Mouse (Mus musculus) liver (tissue): ENCODE data around the gene Pllp.

Source experiments
- DNase-seq: peaks from one replicate; pipeline ENCODE4 v3.0.0-alpha.2; 2020; ENCODE audit warnings: mixed read lengths

The Pllp gene

GRCm38 (mm10) chr8:94702844-94703813 lies 7.1 kb upstream of the Pllp start:
- DNase-seq, result peak; percentile 89

- DNase-seq, result no peak
These were observed 6.1 kb upstream of the Pllp start for GRCm38 (mm10) chr8:94702156-94702555.

GRCm38 (mm10) chr8:94700421-94700935 lies 4.4 kb upstream of the Pllp start:
- no peak for DNase-seq

GRCm38 (mm10) chr8:94699366-94699765 lies 3.3 kb upstream of the Pllp start:
- DNase-seq, result no peak

- no peak for DNase-seq
These were observed 1.9 kb upstream of the Pllp start for GRCm38 (mm10) chr8:94697956-94698355.

- no peak for DNase-seq
These were observed 488 bp upstream of the Pllp start for GRCm38 (mm10) chr8:94696566-94696965.

GRCm38 (mm10) chr8:94695341-94695993 lies 611 bp downstream of the Pllp start:
- no peak for DNase-seq

GRCm38 (mm10) chr8:94694701-94695100 lies 1.4 kb downstream of the Pllp start:
- no peak for DNase-seq

GRCm38 (mm10) chr8:94685953-94686352 lies 10.1 kb downstream of the Pllp start:
- DNase-seq, result no peak

GRCm38 (mm10) chr8:94684287-94684686 lies 11.8 kb downstream of the Pllp start:
- no peak for DNase-seq

GRCm38 (mm10) chr8:94682732-94683524 lies 13.2 kb downstream of the Pllp start:
- DNase-seq, result no peak

GRCm38 (mm10) chr8:94680414-94680813 lies 15.7 kb downstream of the Pllp start:
- DNase-seq, result no peak

GRCm38 (mm10) chr8:94678582-94678981 lies 17.5 kb downstream of the Pllp start:
- DNase-seq, result no peak

- DNase-seq, result no peak
These were observed 20.2 kb downstream of the Pllp start for GRCm38 (mm10) chr8:94675923-94676322.

GRCm38 (mm10) chr8:94674384-94674783 lies 21.7 kb downstream of the Pllp start:
- no peak for DNase-seq

- DNase-seq, result peak; percentile 95
These were observed 29.4 kb downstream of the Pllp start, which contains the start of gene Arl2bp for GRCm38 (mm10) chr8:94666456-94667308. Gene Arl2bp (plus strand): TSS chr8:94666600.

GRCm38 (mm10) chr8:94664722-94665121 lies 31.4 kb downstream of the Pllp start:
- DNase-seq, result no peak

- DNase-seq, result no peak
These were observed 35.7 kb downstream of the Pllp start for GRCm38 (mm10) chr8:94660418-94660817.

- no peak for DNase-seq
These were observed 38.0 kb downstream of the Pllp start for GRCm38 (mm10) chr8:94658031-94658430.

GRCm38 (mm10) chr8:94654994-94655393 lies 41.1 kb downstream of the Pllp start:
- DNase-seq, result peak; percentile 15

- no peak for DNase-seq
These were observed 43.1 kb downstream of the Pllp start for GRCm38 (mm10) chr8:94652951-94653350.

GRCm38 (mm10) chr8:94649496-94649895 lies 46.6 kb downstream of the Pllp start:
- DNase-seq, result no peak
